Mouse (Mus musculus) kidney, embryonic 15.5 days (tissue): ENCODE measurements around the gene Pus7l. TPM values are rescaled to one million over a fixed set of nuclear protein-coding genes. Genes with fewer than 3 reads are reported as not detected.
A peak's percentile ranks its signal among the peaks of the same experiment; 100 is the strongest.

Experiments used
- ATAC-seq: fragments of 200-750 bp; cut with Nextera tagmentation; replicated peaks from 2 replicates; pipeline ENCODE4 v1.8.0; 2017; ENCODE audit warnings: moderate TSS enrichment; ENCODE audit not compliant: low FRiP score
- H3K27ac ChIP-seq: fragments of 300-500 bp; sonication (generic); 2 replicates; pipeline ENCODE4 v1.5.1; 2015; ENCODE audit warnings: mild to moderate bottlenecking, inconsistent platforms
- H3K27me3 ChIP-seq: fragments of 300-500 bp; sonication (generic); 2 replicates; pipeline ENCODE4 v1.6.1; 2015; ENCODE audit warnings: inconsistent platforms
- H3K36me3 ChIP-seq: fragments of 300-500 bp; sonication (generic); 2 replicates; pipeline ENCODE4 v1.6.1; 2015; ENCODE audit warnings: inconsistent platforms
- H3K4me1 ChIP-seq: fragments of 300-500 bp; sonication (generic); 2 replicates; pipeline ENCODE4 v1.6.1; 2015; ENCODE audit warnings: inconsistent platforms
- H3K4me2 ChIP-seq: fragments of 300-500 bp; sonication (generic); 2 replicates; pipeline ENCODE4 v1.6.1; 2015; ENCODE audit warnings: moderate library complexity, mild to moderate bottlenecking, inconsistent platforms
- H3K4me3 ChIP-seq: fragments of 300-500 bp; sonication (generic); replicated peaks from 2 replicates; pipeline ENCODE4 v1.5.1; 2015; ENCODE audit warnings: mild to moderate bottlenecking, inconsistent platforms
- H3K9ac ChIP-seq: fragments of 300-500 bp; sonication (generic); 2 replicates; pipeline ENCODE4 v1.6.1; 2015; ENCODE audit warnings: mild to moderate bottlenecking, inconsistent platforms
- H3K9me3 ChIP-seq: fragments of 300-500 bp; sonication (generic); replicated peaks from 2 replicates; pipeline ENCODE4 v1.6.1; 2016; ENCODE audit warnings: inconsistent platforms
- WGBS: fragments of 180-500 bp; shearing (Covaris S2); methylation state at CpG from one replicate; pipeline ENCODE4 v1.1.7; 2015; ENCODE audit warnings: mixed read lengths; 5-methylcytosine and 5-hydroxymethylcytosine counted together
- polyA plus RNA-seq: library from polyadenylated mRNA; unstranded; fragments of >200 nt; fragmentation: Nextera tagmentation; extraction: Ambion mirVana; gene quantifications from 2 replicates; pipeline ENCODE4 v1.2.1, GENCODE M21; 2015

Pus7l gene
- polyA plus RNA-seq, 1 experiment from 2014 or later = 10.0 TPM

GRCm38 (mm10) chr15:94571501-94571900, 28.2 kb upstream of the Pus7l start:
- H3K27ac ChIP-seq = no peak overlapping the region

GRCm38 (mm10) chr15:94568496-94569182, 25.3 kb upstream of the Pus7l start:
- H3K9me3 ChIP-seq = no peaks in the 10 kb centered on the region
- H3K36me3 ChIP-seq = peaks cover 3% of the 10 kb centered on the region; the same call in 1 of the 2 replicates
- WGBS = 82% methylated on average over 10 of the region's 10 CpGs
- H3K9ac ChIP-seq = no peak overlapping the region
- no peak for ATAC-seq
- H3K4me3 ChIP-seq = no peak overlapping the region
- H3K27ac ChIP-seq = no peak overlapping the region
- H3K4me1 ChIP-seq = no peaks in the 10 kb centered on the region
- H3K4me2 ChIP-seq = no peak overlapping the region
- no peaks in the 10 kb centered on the region for H3K27me3 ChIP-seq

More at GRCm38 (mm10) chr15:94571501-94571900, 28.2 kb upstream of the Pus7l start:
- Histone ChIP-seq H3K4me2 (no peak overlapping the region), H3K4me3 (no peak overlapping the region), H3K9ac (no peak overlapping the region), H3K9me3 (no peaks in the 10 kb centered on the region), H3K27me3 (no peaks in the 10 kb centered on the region), H3K4me1 (no peaks in the 10 kb centered on the region), H3K36me3 (no peaks in the 10 kb centered on the region; the same call in 1 of the 2 replicates)
- WGBS = 86% methylated on average over 4 of the region's 4 CpGs
- no peak for ATAC-seq

- Histone ChIP-seq H3K4me3 (no peak overlapping the region), H3K27me3 (no peaks in the 10 kb centered on the region), H3K27ac (no peak overlapping the region), H3K4me2 (no peak overlapping the region), H3K9me3 (no peaks in the 10 kb centered on the region), H3K36me3 (peaks cover 9% of the 10 kb centered on the region), H3K4me1 (no peaks in the 10 kb centered on the region), H3K9ac (no peak overlapping the region)
- no peak for ATAC-seq
- WGBS = 89% methylated on average over 9 of the region's 9 CpGs
Measured at GRCm38 (mm10) chr15:94565854-94566253, 22.5 kb upstream of the Pus7l start.

- no peak for ATAC-seq
- Histone ChIP-seq H3K4me2 (no peak overlapping the region), H3K4me3 (no peak overlapping the region), H3K4me1 (no peaks in the 10 kb centered on the region), H3K36me3 (peaks cover 9% of the 10 kb centered on the region), H3K9me3 (no peaks in the 10 kb centered on the region), H3K27ac (no peak overlapping the region), H3K27me3 (no peaks in the 10 kb centered on the region), H3K9ac (no peak overlapping the region)
- 86% methylated on average over 2 of the region's 2 CpGs for WGBS
Measured at GRCm38 (mm10) chr15:94564909-94565308, 21.6 kb upstream of the Pus7l start.

GRCm38 (mm10) chr15:94558895-94559656, 15.7 kb upstream of the Pus7l start:
- peaks cover 18% of the 10 kb centered on the region for H3K36me3 ChIP-seq
- H3K27ac ChIP-seq = no peak overlapping the region
- 80% methylated on average over 17 of the region's 17 CpGs for WGBS
- H3K9ac ChIP-seq = no peak overlapping the region
- no peaks in the 10 kb centered on the region for H3K27me3 ChIP-seq
- H3K4me3 ChIP-seq = no peak overlapping the region
- H3K4me2 ChIP-seq = no peak overlapping the region
- no peaks in the 10 kb centered on the region for H3K4me1 ChIP-seq
- no peak for ATAC-seq
- H3K9me3 ChIP-seq = no peaks in the 10 kb centered on the region

GRCm38 (mm10) chr15:94557442-94557841, 14.1 kb upstream of the Pus7l start:
- WGBS = 24% methylated on average over 7 of the region's 7 CpGs
- no peak; the same call in 1 of the 2 replicates for ATAC-seq

GRCm38 (mm10) chr15:94553536-94553935, 10.2 kb upstream of the Pus7l start:
- 92% methylated on average over 9 of the region's 9 CpGs for WGBS
- Histone ChIP-seq H3K4me1 (no peaks in the 10 kb centered on the region), H3K4me2 (no peak overlapping the region), H3K4me3 (no peak overlapping the region), H3K36me3 (peaks cover 40% of the 10 kb centered on the region), H3K27me3 (no peaks in the 10 kb centered on the region), H3K9me3 (0 out of 2 replicates have a peak, but pooled peaks cover 4% of the 10 kb centered on the region), H3K9ac (no peak overlapping the region), H3K27ac (no peak overlapping the region)
- no peak for ATAC-seq

More at GRCm38 (mm10) chr15:94557442-94557841, 14.1 kb upstream of the Pus7l start:
- Histone ChIP-seq H3K9me3 (no peaks in the 10 kb centered on the region), H3K4me1 (no peaks in the 10 kb centered on the region), H3K36me3 (peaks cover 24% of the 10 kb centered on the region), H3K27me3 (no peaks in the 10 kb centered on the region), H3K27ac (no peak overlapping the region), H3K4me3 (no peak overlapping the region), H3K4me2 (no peak overlapping the region), H3K9ac (no peak overlapping the region)

- H3K27me3 ChIP-seq = no peaks in the 10 kb centered on the region
- no peak overlapping the region for H3K4me2 ChIP-seq
- ATAC-seq = no peak
- no peaks in the 10 kb centered on the region for H3K9me3 ChIP-seq
- H3K9ac ChIP-seq = no peak overlapping the region
- no peak overlapping the region for H3K4me3 ChIP-seq
- peaks cover 11% of the 10 kb centered on the region; the same call in 1 of the 2 replicates for H3K36me3 ChIP-seq
- 85% methylated on average over 4 of the region's 4 CpGs for WGBS
- no peak overlapping the region for H3K27ac ChIP-seq
- peaks cover 9% of the 10 kb centered on the region; the same call in 1 of the 2 replicates for H3K4me1 ChIP-seq
Measured at GRCm38 (mm10) chr15:94544844-94545243, 1.5 kb upstream of the Pus7l start.

- no peak for ATAC-seq
- Histone ChIP-seq H3K4me1 (peaks cover 9% of the 10 kb centered on the region; the same call in 1 of the 2 replicates), H3K27ac (peak overlapping the region; percentile 91), H3K36me3 (peaks cover 7% of the 10 kb centered on the region; the same call in 1 of the 2 replicates), H3K4me2 (peak overlapping the region; percentile 78), H3K9me3 (no peaks in the 10 kb centered on the region), H3K4me3 (peak overlapping the region; percentile 89), H3K9ac (peak overlapping the region; percentile 75), H3K27me3 (no peaks in the 10 kb centered on the region)
- 41% methylated on average over 9 of the region's 9 CpGs for WGBS
Measured at GRCm38 (mm10) chr15:94544052-94544636, 797 bp upstream of the Pus7l start.

GRCm38 (mm10) chr15:94542567-94543408, 559 bp downstream of the Pus7l start:
- H3K4me2 ChIP-seq = peak overlapping the region; percentile 78
- H3K4me1 ChIP-seq = peaks cover 9% of the 10 kb centered on the region; the same call in 1 of the 2 replicates
- ATAC-seq = peak; percentile 90
- H3K4me3 ChIP-seq = peak overlapping the region; percentile 89
- no peaks in the 10 kb centered on the region for H3K9me3 ChIP-seq
- WGBS = 10% methylated on average over 22 of the region's 22 CpGs
- peak overlapping the region; percentile 91 for H3K27ac ChIP-seq
- H3K27me3 ChIP-seq = no peaks in the 10 kb centered on the region
- peak overlapping the region; percentile 75 for H3K9ac ChIP-seq
- H3K36me3 ChIP-seq = 0 out of 2 replicates have a peak, but pooled peaks cover 11% of the 10 kb centered on the region

- H3K4me1 ChIP-seq = peaks cover 9% of the 10 kb centered on the region; the same call in 1 of the 2 replicates
- no peak overlapping the region for H3K4me3 ChIP-seq
- no peak overlapping the region for H3K9ac ChIP-seq
- no peaks in the 10 kb centered on the region for H3K9me3 ChIP-seq
- H3K27ac ChIP-seq = no peak overlapping the region
- WGBS = 89% methylated on average over 3 of the region's 3 CpGs
- no peaks in the 10 kb centered on the region for H3K27me3 ChIP-seq
- H3K36me3 ChIP-seq = 0 out of 2 replicates have a peak, but pooled peaks cover 11% of the 10 kb centered on the region
- H3K4me2 ChIP-seq = no peak overlapping the region
- no peak for ATAC-seq
Measured at GRCm38 (mm10) chr15:94539296-94539695, 4.1 kb downstream of the Pus7l start.
